Mouse (Mus musculus): Measurements from ENCODE around the gene Abhd6.

The Abhd6 gene

DNA sequence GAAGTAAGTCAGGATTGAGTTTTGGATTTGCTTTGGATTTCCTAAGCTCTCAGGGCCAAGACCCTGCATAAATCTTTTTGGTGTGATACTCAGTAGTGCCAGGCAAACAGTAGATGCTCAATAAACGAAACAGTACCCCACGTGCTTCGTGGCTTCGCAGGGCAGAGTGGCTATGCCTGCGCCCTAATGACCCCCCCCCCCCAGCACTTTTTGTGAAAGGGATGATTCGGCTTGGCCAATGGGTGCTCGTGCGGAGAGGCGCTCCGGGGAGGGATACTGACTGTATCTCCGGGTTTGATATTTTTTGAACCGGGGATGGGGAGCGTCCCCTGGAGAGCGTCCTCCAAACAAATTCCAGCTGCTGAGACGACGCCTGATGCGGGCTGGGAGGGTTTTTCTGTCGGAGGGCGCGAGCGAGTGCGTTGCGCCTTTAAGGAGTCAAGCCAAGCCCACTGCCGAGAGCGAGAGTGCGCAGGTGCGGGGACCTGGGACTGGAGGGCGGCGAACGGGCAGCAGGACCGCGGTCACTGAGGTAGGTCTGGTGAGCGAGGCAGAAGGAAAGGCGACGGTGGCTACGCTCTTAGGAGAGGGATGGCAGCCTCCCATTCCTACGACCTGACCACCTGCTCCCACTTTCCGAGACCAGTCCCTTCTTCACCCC, at the start of gene Abhd6:
TSS of gene Abhd6 (plus strand) at position 471 of the 661 bp plus-strand sequence.
- POLR2A ChIA-PET, result interaction anchor here in 3 of 4 experiments (0.6 to 2.3 kb wide), 11 partner anchors 14 to 211 kb away, joined by 3 to 10 read pairs (median 4); partner anchors contain the start of genes Kctd6 (in 2 of the 3) and Flnb (in 1 of the 3)
- CTCF ChIA-PET, result interaction anchor here (0.5 to 1.5 kb wide), 9 partner anchors 9 to 344 kb away, joined by 3 to 9 read pairs (median 6); partner anchors contain the start of genes Dnase1l3 (in 1 of the 4) and Kctd6 (in 1 of the 4)

DNA sequence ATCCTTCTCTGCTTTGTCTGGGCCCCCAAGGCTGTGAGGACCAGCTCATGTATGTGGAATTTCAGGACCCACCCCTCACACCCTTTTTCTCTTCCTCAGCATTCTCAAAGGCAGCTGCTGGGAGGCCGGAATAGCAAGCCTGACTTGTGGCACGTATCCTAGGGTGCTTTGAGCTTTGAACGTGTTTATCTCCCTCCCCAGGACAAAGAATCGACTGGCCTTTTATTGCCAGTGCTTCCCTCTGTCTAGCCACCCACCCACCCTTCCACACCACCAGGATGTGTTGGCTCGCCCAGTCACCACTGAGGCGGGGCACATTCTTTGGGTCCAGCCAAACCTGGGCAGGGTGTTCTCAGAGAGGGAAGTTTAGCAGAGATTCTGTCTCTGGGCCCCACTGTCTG, 48.6 kb upstream of the Abhd6 start:
- CTCF ChIA-PET, result interaction anchor here (0.6 to 2.8 kb wide), 16 partner anchors 9 to 507 kb away, joined by 3 to 17 read pairs (median 6); no protein-coding TSS in a partner anchor
- POLR2A ChIA-PET, result interaction anchor here (0.6 to 37.5 kb wide), 84 partner anchors 2 to 415 kb away, joined by 3 to 558 read pairs (median 6); partner anchors contain the start of genes Flnb (in 3 of the 4), Gm26661 (in 3 of the 4), Kctd6 (in 2 of the 4) and Abhd6 (in 1 of the 4)

DNA sequence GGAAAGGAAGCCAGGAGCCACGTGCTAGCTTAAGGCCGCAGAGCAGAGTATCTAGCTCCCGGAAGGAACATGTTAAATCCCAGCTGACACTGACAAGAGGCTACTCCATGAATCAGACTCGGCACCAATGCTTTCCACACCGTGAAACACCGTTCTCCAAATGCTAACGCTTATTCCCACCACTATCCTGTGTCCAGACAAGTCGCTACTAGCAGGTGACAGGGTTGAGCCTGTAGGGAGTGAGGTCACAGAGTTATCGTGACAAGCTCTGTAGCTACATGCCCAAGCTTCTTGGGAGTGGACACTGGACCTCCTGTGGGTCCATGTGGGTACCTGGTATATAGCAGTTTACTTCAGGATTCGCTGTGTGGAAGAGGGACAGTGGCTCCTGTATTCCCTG, 46.3 kb upstream of the Abhd6 start:
- POLR2A ChIA-PET, result interaction anchor here in 3 of 4 experiments (0.7 to 37.5 kb wide), 24 partner anchors 4 to 491 kb away, joined by 3 to 558 read pairs (median 4); partner anchors contain the start of genes Gm45521 (in 1 of the 3) and Kctd6 (in 1 of the 3)
- CTCF ChIA-PET, result interaction anchor here (0.6 to 2.9 kb wide), 11 partner anchors 8 to 390 kb away, joined by 3 to 18 read pairs (median 4); no protein-coding TSS in a partner anchor

DNA sequence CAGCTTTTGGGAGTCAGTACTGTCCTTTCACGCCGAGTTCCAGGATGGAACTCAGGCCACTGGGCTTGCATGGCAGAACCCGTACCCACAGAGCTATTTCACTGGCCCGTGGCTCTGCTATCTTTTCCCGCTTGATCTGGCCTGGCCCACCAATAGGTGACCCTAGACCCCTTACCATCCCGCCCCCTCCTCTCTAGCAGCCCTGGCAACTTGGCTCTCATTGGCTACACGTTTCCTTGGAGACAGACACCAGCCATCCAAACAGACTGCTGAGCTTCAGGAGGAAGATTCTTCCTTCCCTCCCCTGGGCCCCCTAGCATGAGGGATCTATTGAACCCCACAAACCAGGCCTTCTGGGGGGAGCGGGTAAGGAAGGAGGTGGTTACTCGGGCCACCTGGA, 45.7 kb upstream of the Abhd6 start, which contains the start of gene Gm45521:
TSS of gene Gm45521 (plus strand) at position 240 of the 400 bp plus-strand sequence.
- POLR2A ChIA-PET, result interaction anchor here in 3 of 4 experiments (0.8 to 37.5 kb wide), 24 partner anchors 5 to 257 kb away, joined by 3 to 558 read pairs (median 4); partner anchors contain the start of genes Gm45521 (in 1 of the 3) and Kctd6 (in 1 of the 3)

DNA sequence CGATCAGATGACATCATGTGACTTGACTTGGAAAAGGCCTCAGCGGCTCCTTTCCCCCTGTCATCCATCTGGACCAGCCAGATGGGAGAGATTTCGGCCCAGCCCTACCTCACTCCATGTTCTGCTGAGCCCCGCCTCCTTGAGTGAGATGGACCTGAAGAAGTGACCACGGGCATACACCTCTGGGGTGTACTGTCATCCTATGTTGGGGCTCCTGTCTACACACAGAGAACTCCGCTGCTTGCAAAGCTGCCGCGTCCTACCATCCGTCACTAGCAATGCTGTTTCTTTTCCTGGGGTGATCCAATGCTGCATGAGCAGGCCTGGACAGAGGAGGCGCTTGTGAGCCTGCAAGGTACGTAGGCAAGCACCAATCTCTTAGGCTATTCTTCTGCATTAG, 42.1 kb upstream of the Abhd6 start:
- CTCF ChIA-PET, result interaction anchor here (0.6 to 3.2 kb wide), 10 partner anchors 11 to 150 kb away, joined by 3 to 12 read pairs (median 4); partner anchors contain the start of gene Dnase1l3 (in 1 of the 4)
- POLR2A ChIA-PET, result interaction anchor here in 2 of 4 experiments (0.8 to 33.8 kb wide), 7 partner anchors 8 to 142 kb away, joined by 3 to 558 read pairs (median 7); partner anchors contain the start of genes Abhd6 (in 1 of the 2) and Flnb (in 1 of the 2)

More for the DNA sequence above, 45.7 kb upstream of the Abhd6 start, which contains the start of gene Gm45521:
- CTCF ChIA-PET, result interaction anchor here (0.7 to 2.9 kb wide), 9 partner anchors 12 to 390 kb away, joined by 3 to 18 read pairs (median 5); no protein-coding TSS in a partner anchor

DNA sequence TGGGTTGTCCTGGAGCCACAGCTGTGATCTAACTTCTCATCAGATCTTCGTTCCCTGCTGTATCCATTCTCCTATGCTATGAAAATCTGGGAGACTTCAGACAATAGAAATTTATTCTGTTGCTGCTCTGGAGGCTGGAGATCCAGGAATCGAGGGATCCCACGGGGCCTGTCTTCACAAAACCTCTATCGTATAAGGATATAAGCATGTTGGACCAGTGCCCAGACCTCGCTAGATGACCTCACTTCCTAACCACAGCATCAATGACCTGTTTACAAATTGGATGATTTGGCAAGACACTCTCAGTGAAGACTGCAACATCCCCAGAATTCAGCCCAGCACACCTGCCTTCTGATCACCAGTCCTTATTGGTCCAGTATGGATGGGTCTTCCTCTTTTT, 41.0 kb upstream of the Abhd6 start:
- CTCF ChIA-PET, result interaction anchor here in 1 of 4 experiments (1.0 to 3.2 kb wide), 3 partner anchors 32 to 76 kb away, joined by 3 to 12 read pairs (median 3); no protein-coding TSS in a partner anchor

DNA sequence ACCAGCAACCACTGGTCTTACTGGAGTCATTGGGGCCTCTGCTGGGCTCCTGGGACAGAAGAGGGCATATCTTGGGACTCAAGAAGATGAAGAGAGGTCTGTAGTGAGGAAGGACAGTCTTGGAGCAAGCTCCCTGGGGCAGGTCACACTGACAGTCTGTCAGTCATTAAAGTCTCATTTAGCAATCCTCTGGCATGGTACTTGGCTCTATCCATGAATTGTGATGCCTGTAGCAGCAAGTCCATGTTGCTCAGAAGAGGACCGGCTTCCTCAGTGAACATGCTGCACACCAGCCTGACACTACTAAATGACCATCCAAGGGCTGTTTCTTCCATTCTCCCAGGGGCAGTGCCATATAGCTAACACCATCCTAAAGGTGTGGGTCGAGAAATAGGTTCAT, 40.1 kb upstream of the Abhd6 start:
- ChIA-PET CTCF (interaction anchor here in 3 of 4 experiments (0.7 to 3.2 kb wide), 5 partner anchors 31 to 199 kb away, joined by 3 to 12 read pairs (median 3); no protein-coding TSS in a partner anchor), POLR2A (interaction anchor here in 3 of 4 experiments (2.6 to 33.8 kb wide), 3 partner anchors 10 to 24 kb away, joined by 8 to 558 read pairs (median 33); no protein-coding TSS in a partner anchor)

More for the DNA sequence above, 41.0 kb upstream of the Abhd6 start:
- POLR2A ChIA-PET, result interaction anchor here in 2 of 4 experiments (4.6 to 33.8 kb wide), 3 partner anchors 9 to 23 kb away, joined by 33 to 558 read pairs (median 320); no protein-coding TSS in a partner anchor

DNA sequence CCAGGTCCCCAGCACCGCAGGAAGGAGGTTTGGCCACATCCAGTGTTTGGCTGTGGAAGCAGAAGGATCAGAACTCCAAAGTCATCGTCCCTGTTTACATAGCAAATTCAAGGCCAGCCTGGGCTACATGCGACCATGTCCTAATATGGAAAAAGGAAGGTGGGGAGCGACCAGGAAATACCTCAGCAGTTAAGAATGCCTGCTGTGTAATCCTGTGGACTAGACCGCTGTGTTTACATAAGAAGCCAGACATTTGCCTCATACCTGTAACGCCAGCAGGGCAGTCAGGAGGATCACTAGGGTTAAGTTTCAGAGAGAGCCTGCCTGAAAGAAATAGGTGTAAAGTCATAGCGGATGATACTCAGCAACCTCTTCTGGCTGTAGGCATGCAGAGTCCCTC, 39.5 kb upstream of the Abhd6 start:
- ChIA-PET CTCF (interaction anchor here (0.6 to 2.5 kb wide), 6 partner anchors 19 to 198 kb away, joined by 3 to 34 read pairs (median 4); no protein-coding TSS in a partner anchor), POLR2A (interaction anchor here in 3 of 4 experiments (0.7 to 33.8 kb wide), 5 partner anchors 10 to 31 kb away, joined by 3 to 558 read pairs (median 8); no protein-coding TSS in a partner anchor)

DNA sequence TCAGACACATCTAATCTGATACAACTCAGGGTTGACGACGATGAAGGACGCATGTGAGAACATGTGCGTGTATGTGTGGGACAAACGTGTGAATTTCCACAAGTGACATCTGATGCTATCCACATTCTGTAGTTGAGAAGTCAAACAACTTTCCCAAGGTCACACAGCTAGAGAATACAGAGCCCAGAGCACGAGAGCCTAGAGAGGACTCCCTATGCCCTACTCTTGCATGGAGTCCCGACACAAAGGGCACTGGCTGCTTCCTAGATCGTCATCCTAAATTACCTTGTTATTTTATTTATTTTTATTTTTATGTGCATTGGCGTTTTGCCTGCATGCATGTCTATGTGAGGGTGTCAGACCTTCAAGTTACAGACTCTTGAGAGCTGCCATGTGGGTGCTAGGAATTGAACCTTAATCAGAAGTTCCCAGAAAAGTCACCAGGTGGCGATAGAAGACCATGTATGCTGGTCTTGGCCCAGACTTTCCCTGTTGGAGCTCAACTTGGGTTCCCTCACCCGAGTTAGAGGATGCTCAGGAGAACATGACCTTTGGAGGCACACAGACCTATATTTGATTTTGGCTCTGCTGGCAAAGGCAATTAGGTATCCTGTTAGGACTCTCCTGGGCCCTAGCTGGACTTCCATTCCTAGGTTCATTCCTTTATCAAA, 38.3 kb upstream of the Abhd6 start:
- POLR2A ChIA-PET, result interaction anchor here in 3 of 4 experiments (0.6 to 33.8 kb wide), 14 partner anchors 8 to 403 kb away, joined by 3 to 558 read pairs (median 4); partner anchors contain the start of gene Dnase1l3 (in 1 of the 3)
- CTCF ChIA-PET, result interaction anchor here (0.5 to 4.2 kb wide), 52 partner anchors 8 to 393 kb away, joined by 3 to 34 read pairs (median 4); partner anchors contain the start of genes Dnase1l3 (in 3 of the 4), Abhd6 (in 1 of the 4), Flnb (in 1 of the 4) and Kctd6 (in 1 of the 4)

DNA sequence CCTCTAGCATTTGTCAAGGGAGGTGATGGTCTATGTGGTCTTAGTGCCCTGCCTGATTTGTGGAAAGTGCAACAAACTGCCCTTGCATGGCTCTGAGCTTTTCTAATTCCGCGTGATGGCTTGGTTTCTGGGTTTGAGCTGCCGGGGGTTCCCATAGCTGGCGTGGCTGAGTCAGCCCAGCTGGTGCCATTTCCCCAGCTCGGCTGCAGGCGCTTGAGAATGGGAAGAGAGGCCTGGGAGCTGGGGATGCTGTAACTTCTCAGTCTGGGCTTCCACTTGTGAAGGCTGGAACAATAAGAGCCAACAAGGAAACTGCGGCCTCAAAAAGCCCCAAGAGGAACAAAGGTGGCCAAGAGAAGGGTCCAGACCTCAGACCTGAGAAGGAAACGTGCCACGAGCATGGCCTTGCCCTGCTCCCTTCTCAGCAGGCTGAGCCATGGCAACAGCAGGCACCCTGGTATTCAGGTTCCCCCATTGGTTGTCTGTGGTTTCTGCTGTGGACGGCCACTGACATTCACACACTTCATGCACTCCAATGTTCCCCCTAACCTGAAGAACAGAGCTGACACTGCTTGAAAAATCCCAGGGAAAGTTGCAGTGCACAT, 30.7 kb upstream of the Abhd6 start:
- ChIA-PET POLR2A (interaction anchor here in 3 of 4 experiments (0.6 to 2.0 kb wide), 16 partner anchors 11 to 1891 kb away, joined by 3 to 7 read pairs (median 3); partner anchors contain the start of genes Gm45521 (in 2 of the 3) and Kctd6 (in 1 of the 3)), CTCF (interaction anchor here in 3 of 4 experiments (0.6 to 3.7 kb wide), 5 partner anchors 12 to 25 kb away, joined by 4 to 17 read pairs (median 4); no protein-coding TSS in a partner anchor)

DNA sequence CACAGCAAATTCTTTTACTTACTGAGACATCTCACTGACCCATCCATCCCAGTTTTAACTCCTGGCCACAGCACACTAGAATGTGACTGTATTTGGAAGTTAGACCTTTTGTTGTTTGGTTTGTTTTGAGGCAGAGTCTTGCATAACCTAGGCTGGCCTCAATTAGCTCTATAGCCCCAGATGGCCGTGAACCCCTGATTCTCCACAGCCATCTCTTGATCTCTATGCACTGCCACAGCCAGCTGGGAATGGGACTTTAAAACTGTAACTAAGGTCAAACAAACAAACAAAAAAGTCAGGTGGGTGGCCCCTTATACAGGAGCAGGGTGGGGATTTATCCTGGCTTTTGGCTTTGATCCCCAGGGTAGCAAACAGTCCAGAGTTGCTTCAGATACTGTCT, 28.1 kb upstream of the Abhd6 start:
- CTCF ChIA-PET, result interaction anchor here in 2 of 4 experiments (0.8 to 1.5 kb wide), 2 partner anchors 10 to 23 kb away, joined by 3 read pairs; no protein-coding TSS in a partner anchor
- POLR2A ChIA-PET, result no interaction called here

DNA sequence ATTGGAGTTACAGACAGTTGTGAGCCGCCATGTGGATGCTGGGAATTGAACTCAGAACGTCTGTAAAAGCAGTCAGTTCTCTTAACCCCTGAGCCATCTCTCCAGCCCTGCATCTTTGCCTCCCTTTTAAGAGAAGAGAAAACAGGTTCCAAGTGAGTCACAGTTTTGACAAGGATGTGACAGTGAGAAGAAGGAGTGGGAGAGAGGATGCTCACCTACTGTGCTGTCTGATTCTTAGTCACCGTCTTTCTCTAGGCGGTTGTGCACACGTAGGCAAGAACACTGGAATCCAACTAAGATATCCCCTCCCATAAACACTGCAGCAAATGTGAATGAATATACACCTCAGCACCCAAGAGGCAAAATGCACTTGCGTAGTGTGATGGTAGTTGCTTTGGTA, 27.5 kb upstream of the Abhd6 start:
- POLR2A ChIA-PET, result interaction anchor here in 1 of 4 experiments (0.6 kb wide), 1 partner anchor 17 kb away, joined by 3 read pairs; no protein-coding TSS in a partner anchor
- CTCF ChIA-PET, result interaction anchor here in 3 of 4 experiments (0.7 to 1.5 kb wide), 3 partner anchors 11 to 37 kb away, joined by 3 to 4 read pairs (median 4); no protein-coding TSS in a partner anchor

DNA sequence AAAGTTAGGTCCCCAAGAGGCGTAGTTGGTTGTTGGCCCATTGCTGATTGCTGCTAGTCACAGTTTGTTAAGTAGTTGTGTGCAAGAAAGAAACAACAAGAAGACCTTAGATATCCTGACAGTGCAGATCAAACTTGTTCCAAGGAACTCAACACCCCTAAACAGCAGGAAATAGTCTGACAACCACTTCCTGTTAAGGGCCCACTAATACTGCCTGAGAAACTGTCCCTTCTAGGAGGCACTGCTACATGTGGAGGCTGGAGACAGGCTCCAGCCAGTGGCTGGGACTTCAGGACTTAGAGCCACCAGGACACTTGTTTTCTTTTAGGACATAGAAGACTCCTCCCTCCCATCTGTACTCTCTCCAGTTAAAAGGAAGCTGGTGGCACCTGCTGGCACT, 25.2 kb upstream of the Abhd6 start:
- POLR2A ChIA-PET, result interaction anchor here in 1 of 4 experiments (1.2 kb wide), 1 partner anchor 17 kb away, joined by 3 read pairs; the partner anchor contains the start of gene Dnase1l3
- CTCF ChIA-PET, result interaction anchor here in 1 of 4 experiments (1.3 kb wide), 1 partner anchor 20 kb away, joined by 4 read pairs; no protein-coding TSS in a partner anchor

DNA sequence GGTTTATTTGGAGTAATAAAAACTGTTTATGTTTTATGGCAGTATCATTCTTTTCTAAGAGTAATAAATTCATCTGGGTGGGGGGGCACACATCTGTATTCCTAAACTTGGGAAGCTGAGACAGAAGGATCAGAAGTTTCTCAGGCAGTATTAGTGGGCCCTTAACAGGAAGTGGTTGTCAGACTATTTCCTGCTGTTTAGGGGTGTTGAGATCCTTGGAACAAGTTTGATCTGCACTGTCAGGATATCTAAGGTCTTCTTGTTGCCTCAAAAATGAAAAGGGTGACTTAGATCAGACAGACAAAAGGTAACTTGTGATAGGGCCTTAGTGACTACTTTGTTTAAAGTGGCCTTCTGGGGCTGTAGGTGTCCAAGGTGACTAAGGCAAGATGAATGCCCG, 24.5 kb upstream of the Abhd6 start:
- POLR2A ChIA-PET, result interaction anchor here in 1 of 4 experiments (1.2 kb wide), 1 partner anchor 17 kb away, joined by 3 read pairs; the partner anchor contains the start of gene Dnase1l3
- CTCF ChIA-PET, result no interaction called here

DNA sequence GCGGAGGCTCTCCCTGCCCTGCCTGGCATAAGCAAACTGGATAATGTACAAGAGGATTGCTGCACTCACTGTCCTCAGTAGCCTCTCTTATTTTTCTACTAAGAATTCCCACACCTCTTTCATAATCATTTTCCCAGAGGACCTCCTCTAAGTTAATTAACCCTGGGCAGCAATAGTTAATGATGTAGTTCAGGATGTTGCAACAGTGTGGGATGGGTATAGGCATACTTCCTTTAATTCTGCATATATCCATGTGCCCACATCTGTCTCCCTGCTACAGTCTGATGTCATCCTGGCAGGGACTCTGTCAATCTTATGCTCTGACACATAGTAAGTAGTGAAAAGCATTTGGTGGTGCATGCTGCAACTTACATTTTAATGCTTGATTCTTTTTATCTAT, 21.5 kb upstream of the Abhd6 start:
- CTCF ChIA-PET, result no interaction called here
- POLR2A ChIA-PET, result no interaction called here

DNA sequence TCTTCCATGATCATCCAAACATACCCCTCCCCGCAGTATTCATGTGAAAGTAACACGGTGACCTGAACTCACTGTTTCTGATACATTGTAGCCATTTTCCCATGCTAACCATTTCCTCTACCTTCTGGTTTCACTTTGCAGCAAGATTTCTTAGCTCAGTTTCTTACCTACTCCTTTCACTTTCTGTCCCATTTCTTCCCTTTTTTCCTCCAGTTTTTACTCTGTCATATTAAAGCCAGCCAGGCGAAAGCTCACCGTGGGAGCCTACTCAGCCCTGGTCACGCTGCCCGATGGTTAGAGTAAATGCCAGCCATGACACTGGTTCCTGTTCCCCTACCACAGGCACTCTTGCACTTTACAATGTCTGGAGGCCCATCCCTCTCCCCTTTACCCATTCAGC, 15.8 kb upstream of the Abhd6 start:
- POLR2A ChIA-PET, result interaction anchor here in 1 of 4 experiments (1.0 to 1.8 kb wide), 3 partner anchors 14 to 20 kb away, joined by 4 to 7 read pairs (median 5); no protein-coding TSS in a partner anchor
- CTCF ChIA-PET, result interaction anchor here in 2 of 4 experiments (0.9 to 2.0 kb wide), 3 partner anchors 10 to 27 kb away, joined by 4 to 9 read pairs (median 4); no protein-coding TSS in a partner anchor

DNA sequence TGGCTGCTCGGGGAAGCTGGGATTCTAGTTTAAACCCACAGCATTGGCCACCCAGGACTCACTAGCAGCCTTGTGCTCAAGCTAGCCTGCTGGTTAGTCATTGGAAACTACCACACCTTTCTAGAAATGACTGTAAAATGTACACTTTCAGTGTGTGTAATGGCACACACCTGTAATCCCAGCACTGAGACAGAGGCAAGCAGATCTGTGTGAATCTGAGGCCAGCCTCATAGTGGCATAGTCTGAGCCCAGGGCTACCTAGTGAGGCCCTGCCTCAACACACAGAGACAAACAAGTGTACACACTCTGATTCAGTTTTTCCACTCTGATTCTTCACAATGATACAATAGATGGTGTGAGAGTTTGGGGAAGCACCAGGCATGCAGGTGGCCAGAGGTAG, 13.3 kb upstream of the Abhd6 start:
- CTCF ChIA-PET, result interaction anchor here in 1 of 4 experiments (2.0 kb wide), 1 partner anchor 8 kb away, joined by 6 read pairs; no protein-coding TSS in a partner anchor
- POLR2A ChIA-PET, result interaction anchor here in 1 of 4 experiments (1.2 kb wide), 1 partner anchor 25 kb away, joined by 3 read pairs; no protein-coding TSS in a partner anchor
